Mouse (Mus musculus) adrenal gland, postnatal 4 days (tissue): ENCODE results near the gene Pla2g12a. TPM values are rescaled to one million over a fixed set of nuclear protein-coding genes. Genes with fewer than 3 reads are reported as not detected.
A peak's percentile ranks its signal among the peaks of the same experiment; 100 is the strongest.

Source experiments
- DNase-seq, 2 experiments: peaks; one replicate each; pipeline ENCODE4 v3.0.0; 2021 to 2022; ENCODE audit warnings: low spot score in 2 of 2, mixed read lengths in 2 of 2
- long read RNA-seq, 2 experiments: library from polyadenylated mRNA; stranded (forward); transcript quantifications; one replicate each; pipeline ENCODE4 v2.0.0; 2021
- total RNA-seq, 2 experiments: library from RNA; stranded (reverse); gene quantifications; 2 replicates each; pipeline ENCODE4 v1.2.3; 2021

Gene Pla2g12a
- total RNA-seq: 10 to 100 TPM; 33.9 to 44.6 TPM
- long read RNA-seq, experiment 1, transcript Pla2g12a-203 (1 exons, 2,992 nt): minor isoform, 6 of 75 reads
- long read RNA-seq, experiment 1, transcript Pla2g12a-201 (4 exons, 1,561 nt): major isoform, 69 of 75 reads
- long read RNA-seq, experiment 1, partial matches to known transcripts: 0 of 75 reads
- long read RNA-seq, experiment 1, other reads (novel, unspliced or antisense): 0 of 75 reads
- long read RNA-seq, experiment 2, transcript Pla2g12a-201 (4 exons, 1,561 nt): major isoform, 82 of 87 reads
- long read RNA-seq, experiment 2, partial matches to known transcripts: 0 of 87 reads
- long read RNA-seq, experiment 2, other reads (novel, unspliced or antisense): 1 of 87 reads

DNA sequence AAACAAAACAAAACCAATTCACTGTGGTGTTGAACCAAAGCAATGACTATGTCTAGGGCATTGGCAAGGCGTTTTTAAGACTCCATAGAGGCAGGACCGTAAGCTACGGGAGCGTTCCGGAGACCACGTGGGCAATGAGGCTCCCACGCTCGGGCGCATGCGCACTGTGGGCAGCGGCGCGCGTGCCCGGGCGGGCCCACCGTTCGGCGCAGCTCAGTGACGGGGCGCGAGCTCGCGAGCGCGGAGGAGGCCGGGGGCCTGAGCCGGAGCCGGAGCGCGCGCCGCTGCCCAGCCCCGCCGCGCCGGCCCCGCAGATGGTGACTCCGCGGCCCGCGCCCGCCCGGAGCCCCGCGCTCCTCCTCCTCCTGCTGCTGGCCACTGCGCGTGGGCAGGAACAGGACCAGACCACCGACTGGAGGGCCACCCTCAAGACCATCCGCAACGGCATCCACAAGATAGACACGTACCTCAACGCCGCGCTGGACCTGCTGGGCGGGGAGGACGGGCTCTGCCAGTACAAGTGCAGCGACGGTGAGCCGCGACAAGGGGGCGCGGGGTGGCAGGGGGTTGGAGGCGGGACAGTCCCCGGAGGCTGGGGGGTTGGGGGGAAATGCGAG is at the start of gene Pla2g12a:
Pla2g12a (plus strand) TSS at position 202 of the 617 bp plus-strand sequence.
- peak; percentile 84 to 86 for DNase-seq

DNA sequence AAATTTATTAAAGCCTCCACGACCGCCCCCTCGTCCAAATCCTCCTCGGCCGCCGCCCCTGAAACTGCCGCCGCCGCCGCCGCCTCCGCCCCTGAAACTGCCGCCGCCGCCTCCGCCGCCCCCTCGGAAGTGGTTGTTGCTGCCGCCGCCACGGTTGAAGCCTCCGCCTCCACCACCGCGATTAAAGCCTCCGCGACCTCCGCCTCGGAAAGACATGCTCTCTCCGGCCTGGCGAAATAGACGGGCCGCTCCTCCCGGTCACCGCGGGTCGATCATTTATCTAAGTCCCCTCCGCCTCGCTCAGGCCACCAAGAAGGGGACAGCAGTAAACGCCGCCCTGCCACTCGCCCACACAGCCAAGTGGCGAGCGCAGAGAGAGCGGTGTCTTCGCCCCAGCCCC is 47.8 kb upstream of the Pla2g12a start:
- peak in 1 of 2 experiments; percentile 24 for DNase-seq

DNA sequence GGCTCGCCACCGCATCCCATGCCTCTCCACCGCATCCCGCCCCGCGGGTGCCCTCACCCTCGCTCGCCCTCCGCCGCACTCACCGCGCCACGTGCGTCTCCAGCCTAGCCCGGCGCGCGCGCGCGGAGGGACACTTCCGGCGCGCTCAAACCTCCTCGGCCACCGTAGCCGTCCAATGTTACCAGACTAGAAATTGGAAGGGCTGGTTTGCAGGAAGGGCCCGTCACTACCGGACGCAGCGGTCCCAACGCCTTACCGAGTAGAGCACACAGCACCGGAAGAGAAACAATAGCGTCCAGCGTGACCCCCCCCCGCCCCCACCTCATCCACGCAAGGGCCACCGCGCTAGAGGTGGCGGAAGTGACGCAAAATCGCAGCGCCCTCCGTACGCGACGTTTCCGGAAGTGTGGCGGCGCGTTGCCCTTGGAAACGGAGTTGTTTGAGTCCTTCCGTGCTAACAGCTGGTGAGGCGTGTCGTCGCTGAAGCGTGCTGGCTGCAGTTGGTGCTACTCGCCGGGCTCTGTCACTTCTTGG is 47.3 kb upstream of the Pla2g12a start, which contains the start of gene Gar1:
Gar1 (minus strand) TSS at position 362 of the 534 bp plus-strand sequence.
- peak; percentile 84 to 86 for DNase-seq

DNA sequence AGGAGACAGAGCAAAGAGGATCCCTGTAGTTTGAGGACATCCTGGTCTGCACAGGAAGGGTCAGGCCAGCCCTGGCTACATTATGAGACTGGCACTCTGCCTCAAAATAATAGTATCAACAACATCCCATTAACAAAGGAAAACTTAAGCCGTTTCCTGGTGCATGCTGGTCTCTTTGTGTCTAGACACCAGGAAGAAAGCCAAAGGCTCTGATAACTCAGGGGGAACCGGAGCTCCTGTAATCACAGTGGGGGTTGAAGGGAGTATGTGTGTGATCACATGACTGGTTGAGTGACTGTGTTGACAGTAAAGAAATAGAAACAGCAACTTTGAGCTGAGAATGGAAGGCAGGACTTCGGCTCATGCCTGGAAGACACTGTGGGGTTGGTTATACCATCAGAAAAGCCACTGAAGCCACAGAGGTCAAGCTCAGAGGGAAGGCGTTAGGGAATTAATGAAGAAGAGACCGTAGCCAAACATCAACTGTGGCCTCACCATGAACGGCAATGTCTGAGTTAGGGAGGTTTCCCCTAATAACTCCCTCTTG is 42.9 kb upstream of the Pla2g12a start, which contains the start of gene Cfi:
Cfi (plus strand) TSS at position 497 of the 547 bp plus-strand sequence.
- DNase-seq: no peak

DNA sequence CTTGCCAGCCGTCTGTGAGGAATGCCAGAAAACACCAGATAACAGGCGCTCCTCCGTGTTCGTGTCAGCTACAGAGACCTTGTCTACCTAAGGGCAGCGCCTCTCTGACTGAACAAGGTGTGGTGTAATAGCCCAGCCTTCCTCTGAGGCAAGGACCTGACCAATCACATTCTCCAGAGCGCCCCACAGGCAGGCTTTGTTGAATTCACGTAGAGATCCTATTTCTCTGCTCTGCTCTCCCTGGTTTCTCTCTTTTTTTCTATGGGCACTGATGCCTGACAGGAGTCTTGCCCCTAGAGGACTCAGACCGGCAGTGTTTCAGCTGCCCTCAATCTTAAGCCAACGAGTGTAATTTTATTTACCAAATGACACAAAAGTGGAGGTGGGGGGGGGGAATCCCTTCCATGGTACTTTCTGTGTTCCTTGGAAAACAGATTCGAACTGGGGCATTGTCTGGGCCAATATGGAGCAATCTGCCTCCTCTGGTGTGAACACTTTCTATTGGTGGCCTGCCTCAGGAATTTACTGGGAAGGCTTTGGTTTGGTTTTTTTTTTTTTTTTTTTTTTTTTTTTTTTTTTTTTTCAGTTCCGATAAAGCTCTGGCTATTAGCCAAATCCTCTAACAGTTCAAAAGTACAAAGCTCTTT is 42.2 kb upstream of the Pla2g12a start:
- DNase-seq: no peak

DNA sequence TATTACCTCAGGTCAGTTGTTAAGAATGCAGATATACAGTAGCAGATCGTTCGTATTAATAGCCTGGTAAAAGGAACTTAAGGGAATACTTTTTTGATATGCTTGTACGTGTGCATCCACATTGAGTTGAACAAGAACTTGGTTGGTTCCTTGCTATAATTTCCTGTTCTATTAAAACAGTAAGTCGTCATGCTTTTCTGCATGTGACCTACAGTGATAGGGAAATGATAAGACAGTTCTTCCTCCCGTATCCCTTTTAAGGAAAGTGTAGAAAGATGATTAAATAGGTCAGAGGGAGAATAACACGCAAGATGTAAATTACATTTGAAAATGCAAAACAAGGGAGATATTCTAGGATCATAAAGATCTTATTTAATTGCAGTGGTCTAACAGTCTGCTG is 41.4 kb upstream of the Pla2g12a start:
- DNase-seq: no peak

DNA sequence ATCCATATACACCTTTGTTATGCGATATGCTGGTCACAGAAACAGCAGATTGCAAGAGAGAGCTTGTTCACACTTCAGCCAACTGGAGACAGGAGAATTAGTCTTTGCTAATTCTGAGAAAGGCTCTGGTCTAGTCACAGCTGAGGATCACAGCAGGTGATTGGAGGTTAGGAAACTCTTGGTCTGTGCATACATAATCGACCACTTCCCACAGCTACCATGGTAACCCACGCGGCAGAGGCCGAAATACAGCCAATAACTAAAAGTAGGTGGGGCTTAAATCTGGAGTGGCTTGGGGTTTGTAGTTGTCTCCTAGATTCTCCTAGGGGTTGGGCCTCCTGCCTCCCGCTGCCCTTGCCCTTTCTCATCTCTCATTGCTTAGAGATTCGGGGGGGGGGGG is 40.4 kb upstream of the Pla2g12a start:
- no peak for DNase-seq

DNA sequence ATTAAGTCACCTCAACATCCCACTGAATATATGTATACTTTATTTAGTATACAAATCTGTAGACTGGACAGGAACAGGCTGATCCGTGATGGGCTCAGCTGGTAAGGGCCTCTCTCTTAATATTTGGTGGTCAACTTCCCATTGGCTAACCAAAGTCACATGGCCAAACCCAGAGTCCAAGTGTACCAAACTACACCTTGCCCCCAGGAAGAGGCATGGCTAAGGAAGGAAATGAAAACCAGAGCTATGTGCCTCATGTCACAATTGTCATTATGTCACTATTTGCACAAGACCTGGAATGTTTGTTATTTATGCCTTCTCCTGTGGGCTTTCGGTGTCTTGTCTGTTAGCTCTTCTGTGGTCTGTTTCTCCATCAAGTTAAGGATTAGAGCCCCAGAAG is 32.5 kb upstream of the Pla2g12a start:
- no peak for DNase-seq

DNA sequence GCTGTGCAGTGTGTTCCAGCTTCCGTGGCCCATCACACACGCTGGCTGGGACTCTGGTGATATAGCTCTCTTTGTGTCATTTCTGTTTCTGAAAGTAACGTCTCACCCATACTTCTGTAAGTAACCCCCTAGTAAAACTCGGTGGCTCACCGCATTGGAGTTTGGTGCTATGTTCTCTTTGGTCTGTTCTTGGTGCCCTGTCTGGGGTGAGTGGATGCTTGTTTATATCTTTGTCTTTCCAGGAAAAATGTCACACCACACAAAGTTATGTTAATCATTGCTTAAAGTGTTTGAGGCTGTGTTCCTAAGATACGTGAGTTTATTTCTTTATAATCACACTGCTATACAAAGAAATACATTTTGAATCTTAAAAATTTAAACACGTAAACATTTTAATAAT is 31.6 kb upstream of the Pla2g12a start:
- no peak for DNase-seq

DNA sequence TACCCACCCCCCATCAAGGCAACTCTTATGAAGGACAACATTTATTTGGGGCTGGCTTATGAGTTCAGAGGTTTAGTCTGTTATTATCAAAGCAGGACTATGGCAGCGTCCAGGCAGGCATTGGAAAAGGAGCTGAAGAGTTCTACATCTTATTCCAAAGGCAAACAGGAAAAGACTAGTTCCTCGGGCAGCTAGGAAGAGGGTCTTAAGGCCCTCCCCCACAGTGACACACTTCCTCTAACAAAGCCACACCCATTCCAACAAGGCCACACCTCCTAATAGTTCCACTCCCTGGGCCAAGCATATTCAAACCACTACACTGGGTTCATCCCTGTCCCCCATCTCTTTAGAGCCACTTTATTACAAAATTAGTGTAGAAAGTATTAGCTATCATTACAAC is 15.8 kb upstream of the Pla2g12a start:
- no peak for DNase-seq

DNA sequence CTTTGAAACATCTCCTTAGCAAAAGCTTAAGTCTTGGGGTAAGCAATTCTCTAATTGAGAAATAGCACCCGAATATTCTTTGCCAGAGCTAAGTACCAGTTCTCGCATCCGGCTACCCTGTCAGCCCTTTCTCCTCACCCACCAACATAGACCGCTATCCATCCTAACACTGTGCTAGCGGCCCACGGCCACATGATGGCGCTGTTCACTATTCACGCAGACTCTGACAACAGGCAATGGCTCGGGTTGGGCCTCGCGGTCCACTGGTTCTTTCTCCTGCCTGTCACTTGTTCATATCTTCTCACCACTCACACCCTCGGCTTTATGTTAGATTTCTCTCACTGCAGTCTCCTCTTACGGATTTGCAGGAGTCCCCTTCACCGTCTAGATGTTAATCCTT is 14.7 kb upstream of the Pla2g12a start:
- DNase-seq: peak; percentile 36 to 37

DNA sequence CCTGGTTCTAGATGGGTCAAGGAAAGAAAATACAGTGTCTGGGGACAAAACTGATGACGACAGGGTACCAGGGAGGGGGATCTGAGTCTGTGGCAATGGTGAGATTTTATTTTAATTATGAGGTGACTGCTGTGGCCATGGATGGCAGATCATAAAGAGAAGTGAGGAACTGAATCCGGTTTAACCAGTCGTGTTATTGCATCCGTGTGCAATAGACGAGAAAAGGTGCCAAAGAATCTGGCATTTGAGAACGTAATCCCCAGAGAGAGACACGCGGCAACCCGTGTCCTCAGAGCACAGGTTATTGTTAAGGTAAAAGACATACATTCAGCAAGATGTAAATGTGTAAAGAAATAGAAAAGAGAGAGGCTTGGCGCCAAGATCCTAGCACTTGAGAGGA is 1.1 kb upstream of the Pla2g12a start:
- no peak for DNase-seq

DNA sequence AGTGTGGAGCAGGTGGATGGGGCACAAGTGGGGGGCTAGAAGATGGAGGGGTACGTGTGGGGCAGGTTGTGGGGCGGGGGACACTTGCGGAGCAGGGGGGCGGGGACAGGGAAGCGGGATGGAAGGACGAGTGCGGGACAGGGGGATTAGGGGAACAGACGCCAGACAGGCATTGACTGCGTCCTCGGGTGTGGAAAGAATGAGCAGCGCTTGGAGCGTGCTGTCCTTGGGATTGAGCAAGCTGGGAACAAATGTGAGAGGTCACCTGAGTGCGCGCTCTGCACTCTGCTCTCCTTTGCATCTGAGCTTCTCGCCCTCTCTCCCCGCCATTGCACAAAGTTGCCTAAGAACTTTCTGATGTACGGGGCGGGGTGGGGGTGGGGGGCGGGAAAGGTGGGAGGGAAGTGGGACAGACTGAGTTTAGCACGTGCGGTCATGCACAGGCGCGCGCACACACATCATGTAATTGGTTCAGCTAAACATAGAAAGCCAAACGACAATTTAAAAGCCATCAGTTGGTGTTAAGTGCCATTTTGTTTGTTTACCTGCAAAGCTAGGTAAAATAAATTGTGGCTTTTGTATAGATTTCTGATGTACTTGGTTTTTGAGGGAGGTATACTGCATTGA is 838 bp downstream of the Pla2g12a start:
- peak in 1 of 2 experiments; percentile 17 for DNase-seq

DNA sequence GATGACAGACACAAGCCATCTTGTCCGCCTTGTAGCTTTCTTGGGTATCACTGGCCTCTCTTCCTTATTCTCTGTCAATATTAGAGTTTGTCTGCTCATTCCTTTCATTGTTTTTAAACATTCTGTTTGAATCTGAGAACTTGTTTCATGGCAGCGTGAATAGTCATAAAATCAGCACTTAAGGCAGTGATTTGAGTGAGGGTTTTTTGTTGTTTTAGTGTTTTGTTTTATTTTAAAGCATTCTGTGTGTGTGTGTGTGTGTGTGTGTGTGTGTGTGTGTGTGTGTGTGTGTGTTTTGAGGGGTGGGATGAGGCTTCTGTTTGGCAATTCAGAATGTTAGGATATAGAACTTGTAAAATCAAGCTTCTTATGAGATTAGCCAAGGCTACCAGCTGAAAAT is 1.5 kb downstream of the Pla2g12a start:
- no peak for DNase-seq

DNA sequence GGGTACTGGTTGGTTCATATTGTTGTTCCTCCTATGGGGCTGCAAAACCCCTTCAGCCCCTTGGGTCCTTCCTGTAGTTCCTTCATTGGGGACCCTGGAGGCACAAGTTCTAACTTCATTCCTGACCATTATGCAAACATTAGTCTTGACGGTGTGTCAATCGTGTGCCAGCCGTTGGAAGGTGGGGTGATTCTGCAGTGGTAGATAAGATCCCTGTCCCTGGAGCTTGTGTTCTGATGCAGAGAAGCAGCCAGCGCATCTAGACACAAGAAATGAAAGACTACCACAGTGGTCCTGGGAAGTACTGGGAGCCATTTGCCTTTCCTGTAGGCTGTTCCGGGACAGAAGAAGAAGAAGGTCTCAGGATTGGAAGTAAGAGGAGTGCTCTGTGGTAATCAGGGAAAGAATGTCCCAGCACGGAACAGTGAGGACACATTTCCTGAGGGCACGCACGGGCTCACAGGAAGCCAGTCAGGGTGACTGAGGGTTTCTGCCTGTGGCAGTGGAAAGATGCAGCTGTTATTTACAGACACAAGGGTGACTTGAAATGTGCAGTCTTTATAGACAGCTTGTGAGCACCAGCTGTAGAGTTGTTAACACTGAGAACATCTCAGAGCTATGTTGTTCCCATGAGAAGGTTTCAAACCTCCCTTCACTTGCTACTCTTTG is 2.7 kb downstream of the Pla2g12a start:
- DNase-seq: no peak

DNA sequence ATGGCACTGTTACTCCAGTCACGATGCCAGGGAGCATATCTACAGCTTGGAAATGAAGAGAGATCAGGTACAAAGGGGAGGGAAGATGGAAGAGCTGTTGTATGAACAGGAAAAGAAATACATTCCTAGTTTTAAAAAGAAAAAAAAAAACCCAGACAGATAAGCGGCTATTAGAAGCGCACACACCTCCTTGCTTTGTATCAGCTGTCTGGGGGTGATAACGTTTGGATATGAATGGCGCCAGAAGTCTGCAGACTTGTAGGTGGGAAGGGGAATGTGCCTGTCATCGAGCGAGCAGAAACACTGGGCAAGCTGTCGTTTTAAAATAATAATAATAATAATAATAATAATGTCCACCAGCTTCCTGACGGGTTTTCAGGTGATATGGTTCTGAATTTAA is 7.2 kb downstream of the Pla2g12a start:
- no peak for DNase-seq

DNA sequence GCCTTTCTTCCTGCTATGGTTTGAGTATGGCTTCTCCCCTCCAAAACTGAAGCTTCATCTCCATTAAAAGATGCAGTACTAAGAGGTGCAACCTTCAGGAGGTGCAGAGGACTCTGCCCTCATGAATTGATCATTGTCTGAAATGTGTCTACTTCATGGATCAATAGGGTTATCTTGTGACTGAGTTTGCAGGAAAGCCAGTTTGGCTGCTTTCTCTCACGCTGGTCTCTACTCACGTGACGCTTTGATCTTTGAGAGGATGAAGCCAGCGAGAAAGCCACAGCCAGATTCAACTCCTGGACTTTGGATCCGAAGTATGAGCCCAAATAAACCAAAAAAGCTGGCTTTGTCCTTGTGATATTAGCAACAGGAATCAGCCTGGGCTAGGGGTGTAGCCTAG is 8.0 kb downstream of the Pla2g12a start:
- no peak for DNase-seq

DNA sequence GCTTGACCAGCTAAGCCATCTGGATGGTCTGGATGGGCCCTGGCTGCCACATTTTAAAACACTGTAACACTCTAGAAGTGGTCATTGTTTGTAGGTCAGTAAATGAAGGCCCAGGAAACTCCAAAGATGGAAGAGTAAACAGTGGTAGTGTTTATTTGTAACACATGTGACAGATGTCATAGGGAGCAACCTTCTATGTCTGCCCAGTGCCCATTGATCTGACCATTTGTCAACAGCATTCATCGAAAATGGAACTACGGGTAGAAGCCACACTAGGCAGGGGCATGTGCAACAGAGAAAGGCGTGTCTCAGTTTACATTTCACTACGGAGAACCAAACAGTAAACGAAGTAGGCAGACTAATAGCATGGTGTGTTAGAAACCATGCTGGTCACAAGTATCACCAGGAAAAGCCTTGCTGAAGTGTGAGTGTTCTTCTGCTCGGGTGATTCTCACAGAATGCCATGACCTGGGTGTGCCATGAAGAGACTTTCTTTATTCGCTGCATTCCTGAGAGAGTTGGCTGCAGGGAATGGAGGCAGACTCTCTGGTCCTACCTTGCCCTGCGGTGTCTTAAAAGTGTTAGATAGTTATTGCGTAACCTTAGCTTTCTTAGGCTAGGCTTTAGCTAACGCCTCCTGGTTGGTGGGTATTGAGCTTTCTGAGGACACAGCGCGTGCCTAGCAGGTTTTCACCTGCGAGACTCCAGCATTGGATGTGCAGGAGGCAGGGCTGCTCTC is 9.5 kb downstream of the Pla2g12a start:
- no peak for DNase-seq

DNA sequence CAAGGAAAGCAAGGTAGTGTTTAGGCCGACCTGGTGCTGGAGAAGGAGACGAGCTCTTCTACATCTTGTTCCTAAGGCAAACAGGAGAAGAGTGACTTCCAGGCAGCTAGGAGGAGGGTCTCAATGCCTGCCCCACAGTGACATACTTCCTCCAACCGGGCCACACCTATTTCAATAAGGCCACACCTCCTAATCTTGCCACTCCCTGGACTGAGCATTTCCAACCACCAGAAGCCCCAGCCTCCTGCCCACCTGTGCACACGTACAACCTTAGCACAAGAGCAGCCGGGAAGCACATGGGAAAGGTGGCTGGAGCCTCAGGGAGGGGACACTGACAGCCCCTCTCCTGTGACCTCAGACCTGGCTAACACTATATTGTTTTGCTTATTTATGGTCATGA is 13.6 kb downstream of the Pla2g12a start:
- DNase-seq: no peak

DNA sequence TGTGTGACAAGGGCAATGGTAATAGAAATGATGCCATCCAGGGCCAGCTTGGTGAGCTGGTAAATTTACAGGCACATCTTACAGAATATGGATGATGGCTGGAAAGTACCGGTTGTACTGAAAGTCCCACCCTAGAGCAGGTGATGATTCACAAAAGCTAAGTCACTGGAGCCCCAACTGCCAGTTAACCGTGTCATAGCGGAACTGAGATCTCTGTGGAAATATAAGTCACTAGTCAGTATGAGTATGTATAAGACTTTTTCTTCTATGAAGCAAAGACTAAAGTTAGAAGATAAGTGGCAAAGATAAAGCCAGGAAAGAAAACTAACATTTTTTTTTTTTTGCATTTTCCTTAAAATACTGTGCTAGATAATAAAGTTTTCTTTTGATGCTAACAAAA is 14.7 kb downstream of the Pla2g12a start:
- DNase-seq: no peak
